Mouse (Mus musculus): ENCODE results near the gene Crabp2. TPM values are rescaled to one million over a fixed set of nuclear protein-coding genes. Genes with fewer than 3 reads are reported as not detected.

The Crabp2 gene
- polyA plus RNA-seq, 1 experiment from 2014 or later, result 44.3 TPM

- no peaks in the 10 kb centered on the region for H3K9me3 ChIP-seq (ENCODE audit: control insufficient read depth, low read length)
- under 1% methylated on average over 41 of the region's 57 CpGs for WGBS
- no peaks in the 10 kb centered on the region for H3K36me3 ChIP-seq (ENCODE audit: control insufficient read depth, insufficient read depth, low read length)
- peaks cover 23% of the 10 kb centered on the region for H3K4me1 ChIP-seq (replicated peaks; ENCODE audit: control insufficient read depth, insufficient read depth)
- peak; percentile 63 for TF ChIP-seq CTCF (IDR thresholded peaks at IDR 0.05; ENCODE audit: low read depth)
- TF ChIP-seq EP300 (optimal IDR thresholded peaks at IDR 0.05), result no peak
- no peaks in the 10 kb centered on the region for H3K27me3 ChIP-seq (ENCODE audit: control insufficient read depth, insufficient read depth, low read length)
- peak within 1 kb of the TSS; percentile 79 for H3K4me2 ChIP-seq (replicated peaks; ENCODE audit: low read depth)
- H3K9ac ChIP-seq (ENCODE audit: low read length), result peak within 1 kb of the TSS; percentile 94
- DNase-seq (ENCODE audit: low spot score) (peak; percentile 97), ATAC-seq (ENCODE audit: low FRiP score, low TSS enrichment) (peak; percentile 92)
- peak within 1 kb of the TSS; percentile 98 for H3K27ac ChIP-seq (replicated peaks)
- peak within 1 kb of the TSS; percentile 94 for H3K4me3 ChIP-seq (ENCODE audit: low read depth, low read length)
Observed at GRCm38 (mm10) chr3:87905880-87906485, 42.5 kb upstream of the Crabp2 start, which contains the start of gene Hdgf. Hdgf (plus strand) TSS chr3:87906321.

- TF ChIP-seq EP300 (optimal IDR thresholded peaks at IDR 0.05) (no peak), CTCF (IDR thresholded peaks at IDR 0.05; ENCODE audit: low read depth) (no peak)
- peak overlapping the region; percentile 94 for H3K9ac ChIP-seq (ENCODE audit: low read length)
- peak overlapping the region; percentile 94 for H3K4me3 ChIP-seq (ENCODE audit: low read depth, low read length)
- no peaks in the 10 kb centered on the region for H3K9me3 ChIP-seq (ENCODE audit: control insufficient read depth, low read length)
- peak; percentile 59 for DNase-seq (ENCODE audit: low spot score)
- no peaks in the 10 kb centered on the region for H3K36me3 ChIP-seq (ENCODE audit: control insufficient read depth, insufficient read depth, low read length)
- ATAC-seq (ENCODE audit: low FRiP score, low TSS enrichment), result peak; percentile 2; the same call in 1 of the 2 replicates
- peaks cover 23% of the 10 kb centered on the region for H3K4me1 ChIP-seq (replicated peaks; ENCODE audit: control insufficient read depth, insufficient read depth)
- 2% methylated on average over 25 of the region's 47 CpGs for WGBS
- H3K4me2 ChIP-seq (replicated peaks; ENCODE audit: low read depth), result peak overlapping the region; percentile 79
- no peaks in the 10 kb centered on the region for H3K27me3 ChIP-seq (ENCODE audit: control insufficient read depth, insufficient read depth, low read length)
- H3K27ac ChIP-seq (replicated peaks), result peak overlapping the region; percentile 98
Observed at GRCm38 (mm10) chr3:87906601-87906980, 41.9 kb upstream of the Crabp2 start.

- DNase-seq (ENCODE audit: low spot score) (peak; percentile 92), ATAC-seq (ENCODE audit: low FRiP score, low TSS enrichment) (peak; percentile 68)
- H3K9me3 ChIP-seq (ENCODE audit: control insufficient read depth, low read length), result no peaks in the 10 kb centered on the region
- 0% methylated on average over 27 of the region's 27 CpGs for WGBS
- H3K4me2 ChIP-seq (replicated peaks; ENCODE audit: low read depth), result peak overlapping the region; percentile 79
- H3K27ac ChIP-seq (replicated peaks), result peak overlapping the region; percentile 98
- peak overlapping the region; percentile 94 for H3K9ac ChIP-seq (ENCODE audit: low read length)
- peaks cover 23% of the 10 kb centered on the region for H3K4me1 ChIP-seq (replicated peaks; ENCODE audit: control insufficient read depth, insufficient read depth)
- H3K4me3 ChIP-seq (ENCODE audit: low read depth, low read length), result peak overlapping the region; percentile 94
- H3K36me3 ChIP-seq (ENCODE audit: control insufficient read depth, insufficient read depth, low read length), result no peaks in the 10 kb centered on the region
- TF ChIP-seq CTCF (IDR thresholded peaks at IDR 0.05; ENCODE audit: low read depth) (no peak), EP300 (optimal IDR thresholded peaks at IDR 0.05) (no peak)
- no peaks in the 10 kb centered on the region for H3K27me3 ChIP-seq (ENCODE audit: control insufficient read depth, insufficient read depth, low read length)
Observed at GRCm38 (mm10) chr3:87906981-87907857, 41.2 kb upstream of the Crabp2 start.

GRCm38 (mm10) chr3:87907906-87908305 lies 40.6 kb upstream of the Crabp2 start:
- Histone ChIP-seq H3K9ac (ENCODE audit: low read length) (peak overlapping the region; percentile 94), H3K27me3 (ENCODE audit: control insufficient read depth, insufficient read depth, low read length) (no peaks in the 10 kb centered on the region), H3K27ac (replicated peaks) (peak overlapping the region; percentile 98), H3K4me2 (replicated peaks; ENCODE audit: low read depth) (peak overlapping the region; percentile 79), H3K4me3 (ENCODE audit: low read depth, low read length) (peak overlapping the region; percentile 94), H3K9me3 (ENCODE audit: control insufficient read depth, low read length) (no peaks in the 10 kb centered on the region), H3K36me3 (ENCODE audit: control insufficient read depth, insufficient read depth, low read length) (no peaks in the 10 kb centered on the region), H3K4me1 (replicated peaks; ENCODE audit: control insufficient read depth, insufficient read depth) (peaks cover 23% of the 10 kb centered on the region)
- DNase-seq (ENCODE audit: low spot score), result no peak
- ATAC-seq (ENCODE audit: low FRiP score, low TSS enrichment), result no peak
- WGBS, result 0% methylated on average over 1 of the region's 1 CpGs
- TF ChIP-seq EP300 (optimal IDR thresholded peaks at IDR 0.05) (no peak), CTCF (IDR thresholded peaks at IDR 0.05; ENCODE audit: low read depth) (no peak)

GRCm38 (mm10) chr3:87909381-87909780 lies 39.1 kb upstream of the Crabp2 start:
- DNase-seq (ENCODE audit: low spot score) (no peak), ATAC-seq (ENCODE audit: low FRiP score, low TSS enrichment) (no peak)
- H3K4me3 ChIP-seq (ENCODE audit: low read depth, low read length), result peak overlapping the region; percentile 33
- peak overlapping the region; percentile 98 for H3K27ac ChIP-seq (replicated peaks)
- no peak for TF ChIP-seq CTCF (IDR thresholded peaks at IDR 0.05; ENCODE audit: low read depth)
- no peak for TF ChIP-seq EP300 (optimal IDR thresholded peaks at IDR 0.05)
- H3K9me3 ChIP-seq (ENCODE audit: control insufficient read depth, low read length), result no peaks in the 10 kb centered on the region
- no peak overlapping the region for H3K9ac ChIP-seq (ENCODE audit: low read length)
- peaks cover 10% of the 10 kb centered on the region for H3K36me3 ChIP-seq (ENCODE audit: control insufficient read depth, insufficient read depth, low read length)
- H3K4me2 ChIP-seq (replicated peaks; ENCODE audit: low read depth), result no peak overlapping the region
- WGBS, result 92% methylated on average over 2 of the region's 2 CpGs
- H3K27me3 ChIP-seq (ENCODE audit: control insufficient read depth, insufficient read depth, low read length), result no peaks in the 10 kb centered on the region
- H3K4me1 ChIP-seq (replicated peaks; ENCODE audit: control insufficient read depth, insufficient read depth), result peaks cover 23% of the 10 kb centered on the region
